Mouse (Mus musculus) neural tube, embryonic 14.5 days (tissue): ENCODE measurements at regions not wholly inside any gene's neighbourhood (a gene's known extent, or its start where the extent isn't known, plus 50 kb on each side); places are given as distances from the start of the nearest gene placed in this dataset.

ENCODE experiments used
- ATAC-seq: fragments of 200-750 bp; cut with Nextera tagmentation; 2 replicates; pipeline ENCODE4 v1.8.0; 2017; ENCODE audit warnings: low read depth, mild to moderate bottlenecking, moderate TSS enrichment, moderate library complexity
- H3K27ac ChIP-seq: fragments of 300-500 bp; sonication (generic); 2 replicates; pipeline ENCODE4 v1.5.1; 2014; ENCODE audit warnings: low read depth, mild to moderate bottlenecking, control low read depth, low read length, moderate library complexity, mixed read lengths
- H3K27me3 ChIP-seq: fragments of 300-500 bp; sonication (generic); 2 replicates; pipeline ENCODE4 v1.6.1; 2014; ENCODE audit warnings: low read length; ENCODE audit not compliant: control insufficient read depth, insufficient read depth
- H3K36me3 ChIP-seq: fragments of 300-500 bp; sonication (generic); 2 replicates; pipeline ENCODE4 v1.6.1; 2014; ENCODE audit warnings: low read length, mixed read lengths; ENCODE audit not compliant: control insufficient read depth, insufficient read depth
- H3K4me1 ChIP-seq: fragments of 300-500 bp; sonication (generic); 2 replicates; pipeline ENCODE4 v1.6.1; 2014; ENCODE audit warnings: low read length; ENCODE audit not compliant: control insufficient read depth, insufficient read depth
- H3K4me2 ChIP-seq: fragments of 300-500 bp; sonication (generic); 2 replicates; pipeline ENCODE4 v1.6.1; 2014; ENCODE audit warnings: mild to moderate bottlenecking, low read depth, low read length, control low read depth
- H3K4me3 ChIP-seq: fragments of 300-500 bp; sonication (generic); 2 replicates; pipeline ENCODE4 v1.5.1; 2014; ENCODE audit warnings: low read depth, low read length, control low read depth, mixed read lengths
- H3K9ac ChIP-seq: fragments of 300-500 bp; sonication (generic); replicated peaks from 2 replicates; pipeline ENCODE4 v1.6.1; 2014; ENCODE audit warnings: low read depth, mild to moderate bottlenecking, control low read depth, low read length, mixed read lengths
- H3K9me3 ChIP-seq: fragments of 300-500 bp; sonication (generic); 2 replicates; pipeline ENCODE4 v1.6.1; 2016; ENCODE audit warnings: low read length; ENCODE audit not compliant: control insufficient read depth
- WGBS: fragments of 180-500 bp; shearing (Covaris S2); extraction: QIAGEN DNeasy Blood & Tissue Kit; methylation state at CpG from one replicate; pipeline ENCODE4 v1.1.7; 2014; 5-methylcytosine and 5-hydroxymethylcytosine counted together

- no peak for ATAC-seq
- Histone ChIP-seq H3K9ac (no peak overlapping the region), H3K4me1 (peaks cover 4% of the 10 kb centered on the region), H3K4me3 (no peak overlapping the region), H3K9me3 (no peaks in the 10 kb centered on the region), H3K36me3 (no peaks in the 10 kb centered on the region), H3K27ac (no peak overlapping the region), H3K4me2 (no peak overlapping the region), H3K27me3 (no peaks in the 10 kb centered on the region)
- 72% methylated on average over 5 of the region's 5 CpGs for WGBS
These were observed 269.1 kb downstream of the Rfpl4b start for GRCm38 (mm10) chr10:38552350-38553076.

- Histone ChIP-seq H3K4me1 (no peaks in the 10 kb centered on the region), H3K4me2 (no peak overlapping the region), H3K27ac (no peak overlapping the region), H3K9ac (no peak overlapping the region), H3K27me3 (no peaks in the 10 kb centered on the region), H3K4me3 (no peak overlapping the region), H3K36me3 (no peaks in the 10 kb centered on the region), H3K9me3 (no peaks in the 10 kb centered on the region)
- ATAC-seq, result no peak
- 90% methylated on average over 4 of the region's 4 CpGs for WGBS
These were observed 281.5 kb downstream of the Rfpl4b start for GRCm38 (mm10) chr10:38540031-38540430.

- Histone ChIP-seq H3K36me3 (no peaks in the 10 kb centered on the region), H3K27me3 (no peaks in the 10 kb centered on the region), H3K9me3 (no peaks in the 10 kb centered on the region), H3K9ac (no peak overlapping the region), H3K4me3 (no peak overlapping the region), H3K4me2 (no peak overlapping the region), H3K4me1 (no peaks in the 10 kb centered on the region), H3K27ac (no peak overlapping the region)
- no peak for ATAC-seq
These were observed 282.8 kb downstream of the Rfpl4b start for GRCm38 (mm10) chr10:38538766-38539165.

GRCm38 (mm10) chr10:38516636-38517035 lies 304.9 kb downstream of the Rfpl4b start:
- Histone ChIP-seq H3K36me3 (no peaks in the 10 kb centered on the region), H3K27ac (no peak overlapping the region), H3K27me3 (no peaks in the 10 kb centered on the region), H3K9me3 (no peaks in the 10 kb centered on the region), H3K9ac (no peak overlapping the region), H3K4me2 (no peak overlapping the region), H3K4me1 (no peaks in the 10 kb centered on the region), H3K4me3 (no peak overlapping the region)
- WGBS, result 85% methylated on average over 2 of the region's 2 CpGs
- no peak for ATAC-seq
